ENCODE assay signal across 18 mouse cellular contexts in genomic region chr17:31935841-31936240, GRCm38 (mm10).
A peak's percentile ranks its signal among the peaks of the same experiment; 100 is the strongest.
DNase-seq lines count a peak whose midpoint lies in the region; ATAC-seq and TF ChIP-seq lines count a peak whose summit lies in the region.
"Had no signal": no experiment of that assay in that cellular context is flagged by ENCODE, and none has a peak within 500 bp of the region (broad histone marks: within the 10 kb centered on the region; RNA-seq: fewer than 3 reads in every experiment).

No protein-coding gene starts in this region.

- H3K36me3 ChIP-seq in kidney, adult 2 months (ENCODE audit: control insufficient read depth, insufficient read depth, low read length): no peaks in the 10 kb centered on the region
- H3K36me3 ChIP-seq in kidney, embryonic 14.5 days (ENCODE audit: control insufficient read depth, insufficient read depth, low read length): no peaks in the 10 kb centered on the region
- no peaks in the 10 kb centered on the region for H3K36me3 ChIP-seq in neural tube, embryonic 11.5 days (ENCODE audit: control insufficient read depth, insufficient read depth, low read length)
- no peaks in the 10 kb centered on the region for H3K36me3 ChIP-seq in neural tube, embryonic 15.5 days
- no peaks in the 10 kb centered on the region for H3K36me3 ChIP-seq in limb, embryonic 10.5 days
- H3K36me3 ChIP-seq: embryonic facial prominence, embryonic 15.5 days; heart, embryonic 13.5 days had no signal

- DNase-seq in gastrocnemius, postnatal 4 days (ENCODE audit: low spot score in 2 of 2): peak; percentile 10 to 11
- DNase-seq in gastrocnemius, adult 2 months: no peak
- DNase-seq in kidney, adult 2 months: peak; percentile 58
- peak; percentile 7 for DNase-seq in neural tube, embryonic 11.5 days (ENCODE audit: low spot score)
- DNase-seq in limb, embryonic 10.5 days (ENCODE audit: low spot score): no peak
- DNase-seq: adrenal gland, postnatal 25 days; cerebellum, adult 11-12 months; cerebellum, postnatal 14 days; gastrocnemius, postnatal 25 days; kidney, adult 8-10 months; retina, postnatal 1 day had no signal

- intact Hi-C loops in gastrocnemius, adult 2 months (cut with DNase I): loop anchor here (5.0 kb wide), 2 partner anchors 76 to 79 kb away; partner anchors contain the start of gene Sik1

- no peak for TF ChIP-seq CTCF in gastrocnemius, adult 2 months (IDR thresholded peaks at IDR 0.05)
- no peak for TF ChIP-seq CTCF in kidney, adult 2 months (conservative IDR thresholded peaks at IDR 0.05; ENCODE audit: insufficient read depth, insufficient read length, low read depth, low read length)

- no peak for TF ChIP-seq POLR2A in kidney, adult 2 months (IDR thresholded peaks at IDR 0.05; ENCODE audit: low read depth, low read length)

- no peak overlapping the region for H3K27ac ChIP-seq in gastrocnemius, adult 2 months
- H3K27ac ChIP-seq in kidney, adult 2 months (ENCODE audit: insufficient read depth, low read depth, low read length): no peak overlapping the region
- H3K27ac ChIP-seq in kidney, embryonic 14.5 days (ENCODE audit: low read depth, low read length): no peak overlapping the region
- H3K27ac ChIP-seq in neural tube, embryonic 11.5 days (ENCODE audit: low read depth, low read length): no peak overlapping the region
- no peak overlapping the region for H3K27ac ChIP-seq in neural tube, embryonic 15.5 days (replicated peaks)
- peak overlapping the region; percentile 54; the same call in 1 of the 2 replicates for H3K27ac ChIP-seq in limb, embryonic 10.5 days
- H3K27ac ChIP-seq: heart, embryonic 13.5 days; liver, embryonic 14.5 days had no signal

- no peak for ATAC-seq in kidney, embryonic 14.5 days (ENCODE audit: low FRiP score, low TSS enrichment)
- ATAC-seq in neural tube, embryonic 11.5 days (ENCODE audit: insufficient read depth, low FRiP score, low TSS enrichment): no peak
- no peak for ATAC-seq in neural tube, embryonic 15.5 days (ENCODE audit: low FRiP score)
- ATAC-seq: midbrain, embryonic 16.5 days had no signal

- no peak overlapping the region for H3K4me2 ChIP-seq in kidney, embryonic 14.5 days (replicated peaks; ENCODE audit: low read depth, low read length)
- H3K4me2 ChIP-seq in neural tube, embryonic 11.5 days (ENCODE audit: low read depth): no peak overlapping the region
- no peak overlapping the region for H3K4me2 ChIP-seq in neural tube, embryonic 15.5 days
- H3K4me2 ChIP-seq: embryonic facial prominence, embryonic 15.5 days; heart, embryonic 13.5 days had no signal

- no peaks in the 10 kb centered on the region for H3K27me3 ChIP-seq in kidney, adult 2 months (replicated peaks; ENCODE audit: control insufficient read depth, insufficient read depth, low read length)
- H3K27me3 ChIP-seq in kidney, embryonic 14.5 days (ENCODE audit: control insufficient read depth, insufficient read depth, low read length): no peaks in the 10 kb centered on the region
- H3K27me3 ChIP-seq in neural tube, embryonic 11.5 days (ENCODE audit: control insufficient read depth, insufficient read depth, low read length): no peaks in the 10 kb centered on the region
- H3K27me3 ChIP-seq in neural tube, embryonic 15.5 days (replicated peaks): no peaks in the 10 kb centered on the region
- H3K27me3 ChIP-seq in limb, embryonic 10.5 days (ENCODE audit: low read depth, poor library complexity, severe bottlenecking): no peaks in the 10 kb centered on the region
- H3K27me3 ChIP-seq: CH12.LX; embryonic facial prominence, embryonic 15.5 days; heart, embryonic 13.5 days had no signal

- WGBS in kidney, adult 2 months: 54% methylated on average over 3 of the region's 3 CpGs
- 65% methylated on average over 3 of the region's 3 CpGs for whole genome bisulfite sequencing in kidney, embryonic 14.5 days
- WGBS in neural tube, embryonic 11.5 days: 67% methylated on average over 3 of the region's 3 CpGs
- WGBS in neural tube, embryonic 15.5 days: 70% methylated on average over 3 of the region's 3 CpGs
- WGBS in limb, embryonic 10.5 days: 70% methylated on average over 3 of the region's 3 CpGs

- H3K9me3 ChIP-seq in kidney, embryonic 14.5 days (ENCODE audit: control insufficient read depth, low read length): no peaks in the 10 kb centered on the region
- H3K9me3 ChIP-seq in neural tube, embryonic 11.5 days (ENCODE audit: control insufficient read depth, low read length): no peaks in the 10 kb centered on the region
- no peaks in the 10 kb centered on the region for H3K9me3 ChIP-seq in neural tube, embryonic 15.5 days (replicated peaks)
- H3K9me3 ChIP-seq in limb, embryonic 10.5 days (replicated peaks): no peaks in the 10 kb centered on the region
- H3K9me3 ChIP-seq: embryonic facial prominence, embryonic 15.5 days; heart, embryonic 13.5 days had no signal

- H3K4me1 ChIP-seq in kidney, adult 2 months (ENCODE audit: control insufficient read depth, insufficient read depth, low read length): peaks cover 50% of the 10 kb centered on the region
- peaks cover 29% of the 10 kb centered on the region; the same call in 1 of the 2 replicates for H3K4me1 ChIP-seq in kidney, embryonic 14.5 days (ENCODE audit: control insufficient read depth, insufficient read depth, low read length)
- peaks cover 3% of the 10 kb centered on the region; the same call in 1 of the 2 replicates for H3K4me1 ChIP-seq in neural tube, embryonic 11.5 days (ENCODE audit: control insufficient read depth, insufficient read depth, low read length)
- peaks cover 8% of the 10 kb centered on the region; the same call in 1 of the 2 replicates for H3K4me1 ChIP-seq in neural tube, embryonic 15.5 days
- H3K4me1 ChIP-seq in limb, embryonic 10.5 days: peaks cover 41% of the 10 kb centered on the region

- no peak overlapping the region for H3K9ac ChIP-seq in kidney, embryonic 14.5 days (ENCODE audit: low read depth, low read length)
- no peak overlapping the region for H3K9ac ChIP-seq in neural tube, embryonic 11.5 days (ENCODE audit: low read length)
- H3K9ac ChIP-seq in neural tube, embryonic 15.5 days (replicated peaks): no peak overlapping the region
- H3K9ac ChIP-seq: embryonic facial prominence, embryonic 15.5 days; heart, embryonic 13.5 days; liver, embryonic 14.5 days had no signal

- H3K4me3 ChIP-seq in gastrocnemius, adult 2 months: no peak overlapping the region
- no peak overlapping the region for H3K4me3 ChIP-seq in kidney, adult 2 months (ENCODE audit: insufficient read depth, low read depth, low read length)
- no peak overlapping the region for H3K4me3 ChIP-seq in kidney, embryonic 14.5 days (ENCODE audit: low read length)
- H3K4me3 ChIP-seq in neural tube, embryonic 11.5 days (ENCODE audit: low read depth, low read length): no peak overlapping the region
- no peak overlapping the region for H3K4me3 ChIP-seq in neural tube, embryonic 15.5 days (replicated peaks)
- no peak overlapping the region for H3K4me3 ChIP-seq in limb, embryonic 10.5 days
- H3K4me3 ChIP-seq: embryonic facial prominence, embryonic 15.5 days; heart, embryonic 13.5 days had no signal

Comparison
In these comparisons a context has a peak if more than half of its experiments do, and no peak if none do; other contexts are left out.
1. DNase-seq: peak in gastrocnemius, postnatal 4 days (2 of 2), kidney, adult 2 months (single experiment) and neural tube, embryonic 11.5 days (single experiment); none in gastrocnemius, adult 2 months (single experiment) and limb, embryonic 10.5 days (single experiment).